Mouse (Mus musculus): Measurements from ENCODE around the gene Ggta1.

The Ggta1 gene

DNA sequence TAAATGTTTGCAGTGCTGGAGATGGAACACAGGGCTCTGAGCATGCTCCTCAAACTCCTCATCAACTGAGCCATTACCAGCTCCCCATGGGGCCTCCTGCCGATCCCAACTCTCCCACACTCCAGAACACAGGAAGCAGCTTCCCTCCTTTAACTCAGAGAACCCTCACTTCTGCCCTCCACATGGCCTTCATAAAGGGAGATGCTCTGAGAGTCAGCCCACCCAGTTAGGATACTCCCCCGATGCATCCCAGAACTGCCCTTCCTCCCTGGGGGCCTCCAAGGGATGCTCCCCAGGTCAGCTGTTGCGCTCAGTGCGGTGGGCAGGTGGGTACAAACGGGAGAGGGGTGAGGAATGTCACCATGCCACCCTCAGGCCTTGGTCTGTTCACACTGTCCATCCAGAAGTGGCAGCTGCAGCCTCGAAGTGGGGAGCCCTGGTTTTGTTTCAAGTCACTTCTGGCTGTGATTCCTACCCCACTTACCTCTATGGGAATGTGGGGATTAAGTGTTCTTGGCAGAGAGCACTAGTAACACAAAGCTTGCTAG lies 28.4 kb downstream of the Ggta1 start:
- DNase-seq, result no peak

DNA sequence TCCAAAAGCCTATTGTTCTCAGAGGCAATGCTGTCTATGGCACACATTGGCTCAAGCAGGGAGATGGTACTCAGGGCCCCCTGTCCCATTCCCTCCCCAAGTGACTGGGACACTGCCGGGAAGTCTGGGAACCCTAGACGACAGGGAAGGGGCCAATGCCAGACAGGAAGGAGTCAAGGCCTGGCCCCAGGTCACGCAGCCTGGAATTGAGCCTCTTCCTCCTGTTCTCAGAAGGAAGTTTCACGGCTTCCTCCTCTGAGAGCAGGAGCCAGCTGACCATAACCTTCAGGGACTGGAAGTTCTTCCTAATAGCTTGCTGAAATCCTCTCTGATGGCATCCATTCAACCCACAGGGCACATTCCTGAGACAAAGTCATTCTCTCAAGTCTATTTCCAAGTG lies 29.6 kb downstream of the Ggta1 start:
- no peak for DNase-seq

DNA sequence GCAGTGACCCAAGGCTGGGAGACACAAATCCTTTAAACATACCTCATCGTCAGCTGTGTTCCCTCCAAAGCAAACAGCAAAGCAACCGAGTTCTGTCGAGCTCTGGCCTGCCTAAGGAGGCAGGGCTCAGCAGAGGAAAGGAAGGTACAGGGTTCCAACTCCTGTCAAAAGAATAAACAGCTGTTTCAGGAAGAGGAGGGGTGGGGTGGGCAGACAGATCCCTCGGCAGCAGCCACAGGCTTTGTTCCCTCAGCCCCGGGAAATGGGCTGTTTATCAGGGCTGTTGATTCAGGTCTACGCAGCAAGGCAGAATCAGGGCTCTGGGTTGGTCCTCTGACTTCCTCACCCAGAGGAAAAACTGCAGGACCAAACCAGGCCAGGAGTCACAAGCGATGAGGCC lies 30.6 kb downstream of the Ggta1 start:
- no peak for DNase-seq

DNA sequence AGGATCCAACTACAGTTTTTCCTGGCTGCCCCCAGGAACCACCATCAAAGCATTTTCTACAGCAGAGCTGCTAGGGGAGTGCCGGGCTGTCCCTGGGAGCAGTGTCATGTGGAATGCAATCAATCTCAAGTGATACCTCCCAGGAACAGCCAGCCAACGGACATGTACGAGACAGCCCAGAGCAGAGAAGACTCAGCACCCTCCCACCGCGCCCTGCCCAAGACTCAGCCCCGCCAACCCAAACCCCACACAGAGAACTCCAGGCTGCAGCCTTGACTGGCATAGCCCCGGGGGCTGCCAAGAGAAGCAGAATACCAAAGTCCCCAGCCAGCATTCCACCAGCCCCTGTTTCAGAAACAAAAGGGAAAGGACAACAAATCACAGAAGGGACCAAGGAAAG lies 31.0 kb downstream of the Ggta1 start:
- no peak for DNase-seq

DNA sequence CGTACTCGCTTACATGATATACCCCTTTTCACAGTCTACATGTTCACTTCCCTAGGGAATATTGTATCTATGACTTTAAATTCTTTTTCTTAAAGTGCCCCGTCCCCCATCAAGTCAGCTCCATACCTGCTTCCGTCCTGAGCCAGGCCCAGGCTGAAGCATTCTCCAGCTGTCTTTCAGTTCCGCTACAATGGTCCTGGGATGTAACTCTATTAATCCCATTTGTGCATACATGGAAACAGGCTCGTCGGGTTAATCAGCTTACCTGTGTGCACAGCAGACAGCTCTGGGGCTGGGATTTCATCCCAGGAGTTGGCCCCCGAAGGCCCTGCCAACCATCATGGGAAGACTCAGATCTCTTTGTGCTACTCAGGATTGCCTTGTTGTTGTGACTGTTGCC lies 32.2 kb downstream of the Ggta1 start:
- DNase-seq, result no peak

DNA sequence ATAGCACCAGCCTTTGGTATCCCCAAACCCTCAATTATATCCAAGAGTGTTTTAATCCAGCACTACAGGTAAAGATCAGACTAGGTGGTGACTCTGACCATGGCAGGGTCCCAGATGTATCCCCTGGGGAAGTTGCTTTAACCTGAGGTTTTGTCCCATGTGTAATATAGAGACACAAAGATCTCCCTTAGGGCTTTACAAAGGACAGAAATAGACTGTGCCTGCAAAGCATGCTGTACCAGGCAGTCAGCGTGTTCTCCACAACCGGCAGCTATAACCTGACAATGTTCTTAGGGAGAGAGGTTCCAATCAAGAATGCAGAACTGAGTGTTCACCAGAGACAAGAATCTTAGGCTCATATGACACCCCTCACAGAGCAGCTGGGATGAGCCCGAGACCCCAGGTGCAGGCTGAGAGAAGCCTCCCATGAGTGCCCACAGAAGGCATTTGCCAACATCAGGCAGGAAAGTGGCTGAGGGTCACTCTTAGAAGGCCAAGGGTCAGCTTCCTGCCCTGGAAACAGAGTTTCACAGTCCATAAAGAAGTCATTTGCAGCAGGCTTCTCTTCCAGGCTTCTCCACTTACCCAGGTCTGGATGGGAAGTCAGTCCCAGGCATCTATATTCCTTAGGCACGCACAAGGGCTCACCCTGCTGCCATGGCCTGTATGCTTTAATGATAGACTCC lies 34.3 kb downstream of the Ggta1 start:
- DNase-seq, result no peak

DNA sequence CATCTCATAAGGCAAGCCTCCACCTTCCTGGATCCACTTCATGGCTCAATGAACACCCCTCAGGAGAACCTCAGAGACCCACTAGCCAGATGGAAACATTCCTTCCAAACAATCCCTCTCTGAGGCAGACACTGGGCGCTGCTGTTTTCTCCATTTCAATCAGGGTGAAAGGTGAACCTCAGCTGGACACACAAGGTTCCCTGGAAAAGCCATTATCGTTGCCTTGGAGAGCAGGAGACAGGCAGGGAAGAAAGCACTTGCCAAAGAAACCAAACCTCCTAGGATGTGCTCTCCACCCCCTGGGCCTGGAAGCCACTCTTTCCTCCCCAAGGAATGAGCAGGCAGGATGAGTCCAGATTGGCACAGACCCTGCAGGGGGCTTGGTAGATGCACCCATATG lies 35.5 kb downstream of the Ggta1 start:
- no peak for DNase-seq

DNA sequence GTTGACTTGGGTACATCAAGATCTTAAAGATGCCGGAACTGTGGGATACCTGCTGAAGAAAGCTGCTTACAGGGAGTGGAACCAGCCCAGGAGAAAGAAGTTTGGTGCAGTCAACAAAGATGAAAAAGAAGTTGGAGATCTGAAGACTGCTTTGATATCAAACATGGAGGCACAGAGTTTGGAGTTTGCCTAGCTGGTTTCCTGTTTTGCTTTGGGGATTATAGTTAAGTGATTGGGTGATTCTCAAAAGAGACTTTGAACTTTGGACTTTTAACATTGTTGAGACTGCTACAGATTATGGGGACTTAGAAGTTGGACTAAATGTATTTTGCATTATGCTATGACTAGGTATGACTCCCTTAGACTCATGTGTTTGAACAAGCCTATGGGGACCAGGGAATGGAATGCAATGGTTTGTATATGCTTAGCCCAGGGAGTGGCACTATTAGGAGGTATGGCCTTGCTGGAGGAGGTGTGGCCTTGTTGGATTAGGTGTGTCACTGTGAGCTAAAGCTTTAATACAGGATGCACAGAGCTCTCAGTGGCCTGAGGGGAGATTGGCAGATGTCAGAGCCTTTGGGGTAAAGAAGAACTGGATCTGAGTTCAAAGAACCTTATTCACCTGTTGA lies 39.2 kb downstream of the Ggta1 start:
- DNase-seq, result no peak

DNA sequence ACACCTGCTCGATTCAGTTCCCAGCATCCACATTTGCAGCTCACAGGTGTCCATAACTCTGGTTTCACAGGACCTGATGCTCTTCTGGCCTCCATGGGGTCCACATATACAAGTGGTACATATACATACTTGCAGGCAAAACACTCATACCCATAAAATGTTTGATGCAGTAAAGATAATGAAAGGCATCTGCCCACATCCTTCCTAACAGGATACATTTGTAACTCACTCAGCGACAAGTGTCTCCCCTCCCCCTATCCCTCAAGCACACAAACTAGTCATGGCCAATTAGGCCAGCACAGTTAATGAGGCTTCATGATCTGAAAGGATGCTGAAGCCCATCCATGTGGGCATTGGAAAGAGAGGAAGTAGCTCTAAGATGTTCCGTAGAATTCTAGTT lies 40.6 kb downstream of the Ggta1 start:
- no peak for DNase-seq

DNA sequence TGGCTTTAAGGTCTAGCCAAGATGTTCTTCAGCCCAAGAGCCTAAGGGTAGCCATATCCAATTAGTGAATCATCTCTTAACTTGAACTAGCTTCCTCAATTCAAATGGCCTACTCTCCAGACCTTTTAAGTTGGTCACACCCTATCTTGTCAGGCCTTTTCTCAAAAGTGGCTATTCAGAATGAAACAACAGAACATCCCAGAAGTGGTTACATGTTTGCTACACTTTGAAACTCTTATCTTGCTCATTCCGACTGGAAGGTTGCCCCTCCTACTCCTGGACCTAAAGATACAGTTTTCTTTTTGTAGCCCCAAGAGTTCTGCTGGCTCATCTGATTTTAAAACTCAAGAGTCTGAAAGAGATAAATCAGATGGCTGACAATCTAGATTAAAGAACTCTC lies 42.4 kb downstream of the Ggta1 start:
- DNase-seq, result no peak

DNA sequence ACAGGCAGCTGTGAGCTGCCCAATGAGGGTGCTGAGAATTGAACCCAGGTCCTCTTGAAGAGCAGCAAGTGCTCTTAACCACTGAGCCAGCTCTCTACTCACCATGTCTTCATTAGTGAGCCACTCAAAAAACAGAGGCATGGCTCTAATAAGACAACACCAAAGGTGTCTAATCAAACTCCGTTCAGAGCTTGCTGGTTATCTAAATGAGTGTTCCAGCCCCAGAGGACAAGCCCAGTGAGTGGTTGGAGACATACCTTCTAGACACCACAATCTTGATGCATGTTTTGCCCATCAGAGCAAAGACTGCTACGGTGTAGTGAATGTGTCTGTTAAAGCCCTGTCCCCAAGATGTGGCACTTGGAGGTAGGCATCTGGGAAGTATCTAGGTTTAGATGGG lies 43.4 kb downstream of the Ggta1 start:
- DNase-seq, result no peak

DNA sequence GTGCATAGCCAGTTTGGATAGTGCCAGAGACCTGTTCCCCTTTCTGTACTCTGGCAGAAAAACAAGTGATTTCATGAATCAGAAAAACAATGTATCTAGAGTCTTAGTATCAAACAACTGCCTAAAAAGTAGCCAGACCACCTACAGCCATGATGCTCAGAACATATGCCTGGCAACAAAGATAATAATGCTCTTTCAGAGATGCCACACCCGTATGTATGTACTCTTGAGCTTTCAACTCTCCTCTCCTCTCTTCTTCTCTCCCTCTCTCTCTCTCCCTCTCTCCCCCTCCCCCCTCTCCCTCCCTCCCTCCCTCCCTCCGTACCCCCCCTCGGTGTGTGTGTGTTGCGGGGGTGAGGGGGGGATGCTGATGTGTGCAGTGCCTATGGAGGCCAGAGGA lies 43.8 kb downstream of the Ggta1 start:
- DNase-seq, result no peak

DNA sequence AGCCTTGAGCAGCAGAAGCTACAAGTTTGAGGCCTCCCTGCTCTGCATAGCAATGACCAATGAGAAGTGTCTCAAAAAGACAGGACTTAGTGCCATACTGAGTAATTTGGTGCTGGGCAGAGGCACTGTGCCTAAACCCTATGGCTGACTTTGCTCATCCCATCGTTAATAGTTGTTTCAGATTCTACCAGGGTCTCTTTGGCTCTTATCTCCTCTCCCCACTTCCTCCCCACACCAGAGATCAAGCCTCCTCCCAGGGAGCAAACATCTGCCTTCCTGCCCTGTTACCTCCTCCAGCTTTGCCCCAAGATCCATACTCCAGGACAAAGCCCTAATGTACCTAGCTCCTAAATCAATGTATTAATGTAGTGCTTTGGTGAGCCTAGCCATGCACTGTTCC lies 45.8 kb downstream of the Ggta1 start:
- DNase-seq, result no peak

DNA sequence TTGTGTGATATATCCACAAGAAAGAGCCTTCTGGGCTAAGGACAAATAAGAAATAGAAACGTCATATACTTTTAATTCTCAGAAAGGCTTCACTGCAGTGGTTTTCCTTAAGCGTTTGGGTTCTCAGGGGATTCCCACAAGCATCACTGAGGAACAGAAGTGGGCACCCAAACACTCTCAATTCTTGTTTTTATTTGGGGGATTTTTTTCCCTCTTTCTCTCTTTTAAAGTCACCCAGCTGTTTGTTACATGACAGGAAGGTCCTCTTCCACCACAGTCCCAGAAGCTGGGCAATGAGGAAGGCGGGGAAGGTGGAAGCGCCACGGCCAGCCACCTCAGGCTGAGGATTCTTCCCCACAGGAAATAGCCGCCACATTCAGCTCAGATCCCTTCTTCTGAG lies 46.6 kb downstream of the Ggta1 start:
- DNase-seq, result no peak

DNA sequence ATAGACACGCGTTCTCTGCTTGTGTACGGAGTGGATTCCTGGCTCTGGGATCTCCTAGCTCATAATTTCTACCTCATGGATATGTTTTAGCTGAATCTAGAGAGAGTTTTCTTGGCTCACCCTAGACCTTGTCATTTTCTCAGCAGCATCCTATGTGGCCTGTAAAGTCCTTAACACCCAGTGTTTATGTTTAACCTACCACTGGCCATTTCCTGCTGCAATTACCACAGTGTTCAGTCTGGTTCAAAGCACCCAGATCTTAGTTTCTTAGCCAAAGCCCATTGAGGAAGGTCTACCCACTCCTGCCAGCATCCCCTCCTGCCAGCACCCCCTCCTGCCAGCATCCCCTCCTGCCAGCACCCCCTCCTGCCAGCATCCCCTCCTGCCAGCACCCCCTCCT lies 50.2 kb downstream of the Ggta1 start:
- no peak for DNase-seq

DNA sequence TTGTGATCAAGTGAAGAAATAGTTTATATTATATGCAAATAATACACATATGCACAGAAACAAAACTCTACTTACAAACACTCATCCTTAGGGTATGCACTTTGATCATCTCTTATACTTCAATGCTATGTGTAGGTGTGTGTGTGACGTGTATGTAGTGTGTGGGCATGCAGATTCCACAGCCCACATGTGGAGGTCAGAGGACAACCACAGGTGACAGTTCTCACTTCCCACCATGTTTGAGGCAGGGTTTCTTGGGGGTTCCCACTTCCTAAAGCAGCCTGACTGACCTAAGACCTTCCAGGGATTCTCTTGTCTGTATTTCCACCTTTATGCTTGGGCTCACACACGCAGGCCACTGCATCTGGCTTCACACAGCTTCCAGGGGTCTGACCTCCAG lies 50.8 kb downstream of the Ggta1 start:
- no peak for DNase-seq

DNA sequence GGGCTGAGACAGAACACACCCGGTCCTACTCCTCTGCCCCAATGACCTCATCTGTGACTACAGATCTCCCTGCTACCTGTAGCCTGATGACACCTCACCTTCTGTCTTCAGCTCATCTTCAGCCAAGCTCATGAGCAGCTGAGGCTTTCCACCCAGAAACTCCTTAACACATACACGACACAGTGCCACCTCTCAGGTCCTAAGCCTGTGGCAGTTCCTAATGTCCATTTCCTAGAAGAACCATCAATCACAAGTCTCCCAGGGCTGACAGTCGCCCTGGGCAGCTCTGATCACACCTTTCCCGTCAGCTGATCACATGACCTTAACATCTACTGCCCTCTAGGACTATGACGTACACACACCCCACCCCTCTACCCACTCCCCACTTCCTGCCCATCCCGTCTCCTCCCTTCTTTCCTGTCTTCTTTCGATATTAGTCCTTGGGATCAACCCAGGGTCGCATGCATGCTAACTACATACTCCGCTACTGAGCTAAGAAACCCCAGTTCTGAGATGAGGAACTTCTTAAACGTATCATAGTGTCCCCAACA lies 51.3 kb downstream of the Ggta1 start:
- DNase-seq, result no peak

DNA sequence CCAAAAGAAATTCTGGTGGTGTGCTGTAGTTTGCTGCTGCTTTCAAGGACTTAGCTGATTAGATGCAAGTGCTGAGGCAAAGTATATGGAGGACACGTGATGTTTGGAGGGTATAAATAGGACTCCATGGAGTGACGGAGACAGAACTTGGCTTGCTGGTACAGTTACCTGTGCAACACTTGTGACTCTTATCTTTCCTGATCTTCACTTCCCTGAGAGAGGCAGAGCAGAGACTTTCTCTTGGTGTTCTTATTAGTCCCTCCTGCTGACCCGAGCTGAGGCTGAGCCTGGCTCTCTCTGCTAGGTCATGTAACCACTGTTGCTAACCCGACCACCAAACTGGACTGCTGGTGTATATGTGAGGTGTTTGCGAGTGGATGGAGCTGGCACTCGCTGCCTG lies 53.6 kb downstream of the Ggta1 start:
- DNase-seq, result no peak

DNA sequence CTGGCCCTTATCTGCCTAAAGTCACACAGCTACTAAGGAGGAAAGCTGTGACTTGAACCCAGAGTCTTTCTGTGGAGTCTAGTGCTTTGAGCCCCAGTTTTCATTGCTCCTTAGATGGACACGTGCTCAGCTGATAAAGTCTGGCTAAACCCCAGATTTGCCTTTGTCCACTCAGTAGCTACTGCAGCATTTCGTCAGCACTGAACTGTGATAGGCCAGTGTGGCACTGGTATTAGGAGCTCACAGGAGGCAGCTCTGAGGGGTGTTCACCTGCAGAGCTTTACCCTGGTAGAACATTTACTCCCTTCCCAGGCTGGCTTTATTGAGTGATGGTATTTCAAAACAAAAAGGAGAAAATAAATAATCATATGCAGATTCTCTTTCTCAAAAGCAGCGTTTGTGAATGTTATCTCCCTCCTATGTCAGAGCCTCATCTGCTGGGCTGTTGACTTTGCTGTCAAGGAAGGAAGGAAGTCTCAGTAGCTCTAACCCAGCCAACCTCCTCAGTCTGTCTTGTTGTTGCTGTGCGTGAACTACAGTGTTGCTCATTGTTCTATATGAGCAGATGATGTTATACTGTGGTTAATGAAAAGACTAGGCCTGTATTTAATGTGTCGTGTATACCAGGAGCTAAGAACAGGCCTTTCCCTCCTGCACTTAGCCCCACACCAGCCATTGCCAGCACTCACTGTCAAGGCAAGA lies 54.5 kb downstream of the Ggta1 start:
- no peak for DNase-seq

DNA sequence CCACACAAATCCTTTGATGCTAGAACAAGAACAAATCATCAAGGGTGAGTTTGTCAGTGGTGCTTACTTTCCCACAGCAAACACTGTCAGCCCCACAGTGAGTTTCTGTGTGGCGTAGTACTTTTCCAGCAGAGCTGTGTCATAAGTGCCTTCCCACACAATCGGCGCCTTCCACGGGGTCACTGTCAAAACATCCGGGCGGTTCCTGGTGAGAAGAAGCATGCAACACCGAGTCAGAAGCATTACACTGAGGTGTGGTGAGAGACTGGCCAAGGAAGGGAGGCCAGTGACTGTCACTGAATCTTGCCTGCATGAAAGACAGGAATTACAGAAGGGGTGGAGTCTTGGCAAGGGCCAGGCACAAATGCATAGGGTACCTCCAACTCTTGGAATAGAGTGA lies 55.2 kb downstream of the Ggta1 start:
- no peak for DNase-seq

DNA sequence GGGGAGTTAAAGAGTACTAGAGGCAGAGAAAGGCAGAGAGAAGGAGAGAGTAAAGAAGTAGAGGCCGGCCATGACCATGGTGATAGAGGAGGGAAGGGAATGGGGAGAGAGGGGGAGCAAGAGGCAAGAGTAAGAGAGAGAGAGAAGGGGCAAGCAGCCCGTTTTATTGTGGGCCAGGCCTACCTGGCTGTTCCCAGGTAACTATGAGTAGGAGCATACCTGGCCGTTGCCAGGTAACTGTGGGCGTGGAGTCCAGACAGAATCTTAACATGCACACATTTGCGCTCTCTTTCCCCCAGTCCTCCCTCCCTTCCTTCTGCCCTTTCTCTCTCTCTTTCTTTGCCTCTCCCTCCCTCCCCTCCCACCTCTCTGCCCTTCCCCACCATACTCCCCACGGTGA lies 55.8 kb downstream of the Ggta1 start:
- DNase-seq, result no peak

DNA sequence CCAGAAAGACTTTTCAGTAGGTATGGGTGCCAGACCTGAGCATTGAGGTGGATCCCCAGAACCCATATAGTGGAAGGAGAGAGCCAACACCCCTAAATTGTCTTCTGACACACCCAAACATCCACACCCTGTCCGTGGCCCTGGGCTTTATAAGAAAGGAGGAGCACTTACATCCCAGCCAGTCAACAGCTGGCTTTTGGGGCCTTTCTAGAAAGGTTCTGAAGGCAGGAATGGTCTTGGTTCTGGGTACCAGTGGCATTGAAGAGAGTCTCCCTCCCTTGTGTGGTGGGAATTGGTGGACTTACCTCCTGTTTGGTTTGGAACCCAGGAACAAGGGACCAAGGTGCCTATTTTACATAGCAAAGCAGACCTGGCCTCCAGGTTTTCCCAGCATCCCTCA lies 56.4 kb downstream of the Ggta1 start:
- DNase-seq, result no peak

DNA sequence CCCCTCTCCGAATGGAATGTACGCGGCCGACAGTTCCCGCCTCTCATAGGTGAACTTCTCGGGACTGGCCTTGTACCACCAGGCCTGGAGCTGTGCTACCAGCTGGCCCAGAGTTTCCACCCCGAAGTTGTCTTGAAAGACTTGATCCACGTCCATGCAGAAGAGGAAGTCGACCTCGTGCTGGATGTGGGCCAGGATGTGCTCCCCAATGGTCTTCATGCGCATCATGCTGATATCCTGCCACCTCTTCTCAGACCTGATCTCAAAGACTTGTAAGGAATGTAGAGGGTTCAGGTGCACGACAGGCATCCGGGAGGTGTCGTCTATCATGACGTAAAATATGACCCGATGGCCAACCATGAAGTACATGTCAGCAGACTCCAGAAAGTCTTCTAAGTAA lies 60.6 kb downstream of the Ggta1 start:
- no peak for DNase-seq

DNA sequence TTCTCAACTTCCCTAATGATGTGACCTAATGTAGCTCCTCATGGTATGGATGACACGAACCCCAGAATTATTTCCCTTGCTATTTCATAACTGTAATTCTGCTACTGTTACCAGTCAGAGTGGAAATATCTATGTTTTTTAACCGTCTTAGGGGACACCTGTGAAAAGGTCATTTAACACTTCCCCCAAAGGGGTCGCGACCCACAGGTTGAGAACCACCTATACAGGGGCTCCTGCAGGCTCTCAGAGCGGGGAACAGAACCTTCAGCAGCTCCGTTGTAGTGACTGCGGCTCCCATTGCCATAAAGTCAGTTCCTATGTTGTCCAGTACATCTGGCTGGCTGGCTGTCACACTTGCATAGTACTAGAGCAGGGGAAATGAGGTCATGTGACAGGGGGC lies 62.3 kb downstream of the Ggta1 start:
- DNase-seq, result no peak
